Mouse (Mus musculus) liver, postnatal 0 days (tissue): ENCODE measurements at regions not wholly inside any gene's neighbourhood (a gene's known extent, or its start where the extent isn't known, plus 50 kb on each side); places are given as distances from the start of the nearest gene placed in this dataset.

ENCODE experiments used
- ATAC-seq: fragments of 200-750 bp; cut with Nextera tagmentation; 2 replicates; pipeline ENCODE4 v1.8.0; 2017; ENCODE audit warnings: mild to moderate bottlenecking, moderate library complexity
- DNase-seq: peaks from one replicate; pipeline ENCODE4 v3.0.0-alpha.2; 2016
- H3K27ac ChIP-seq: fragments of 300-500 bp; sonication (generic); 2 replicates; pipeline ENCODE4 v1.5.1; 2014; ENCODE audit warnings: antibody characterized with exemption, moderate library complexity, mild to moderate bottlenecking, low read depth
- H3K27me3 ChIP-seq: fragments of 300-500 bp; sonication (generic); 2 replicates; pipeline ENCODE4 v1.6.1; 2014; ENCODE audit warnings: low read length, control low read depth, mixed read lengths; ENCODE audit not compliant: insufficient read depth
- H3K36me3 ChIP-seq: fragments of 300-500 bp; sonication (generic); replicated peaks from 2 replicates; pipeline ENCODE4 v1.6.1; 2014; ENCODE audit warnings: mild to moderate bottlenecking, control low read depth, low read length, moderate library complexity, mixed read lengths; ENCODE audit not compliant: insufficient read depth
- H3K4me1 ChIP-seq: fragments of 300-500 bp; sonication (generic); 2 replicates; pipeline ENCODE4 v1.6.1; 2014; ENCODE audit warnings: antibody characterized with exemption, mild to moderate bottlenecking, control low read depth; ENCODE audit not compliant: insufficient read depth
- H3K4me2 ChIP-seq: fragments of 300-500 bp; sonication (generic); 2 replicates; pipeline ENCODE4 v1.6.1; 2014; ENCODE audit warnings: low read depth, mild to moderate bottlenecking, low read length, moderate library complexity, mixed read lengths
- H3K4me3 ChIP-seq: fragments of 300-500 bp; sonication (generic); 2 replicates; pipeline ENCODE4 v1.5.1; 2014; ENCODE audit warnings: low read depth, low read length
- H3K9ac ChIP-seq: fragments of 300-500 bp; sonication (generic); replicated peaks from 2 replicates; pipeline ENCODE4 v1.6.1; 2014; ENCODE audit warnings: mild to moderate bottlenecking, moderate library complexity
- H3K9me3 ChIP-seq: fragments of 300-500 bp; sonication (generic); 2 replicates; pipeline ENCODE4 v1.6.1; 2016; ENCODE audit warnings: mild to moderate bottlenecking, control low read depth, low read length, mixed read lengths
- CTCF ChIP-seq: sonication (generic); IDR thresholded peaks from 2 replicates; pipeline ENCODE4 v1.5.1; 2016; ENCODE audit warnings: antibody characterized with exemption, low read depth
- EP300 ChIP-seq: IDR thresholded peaks from 2 replicates; pipeline ENCODE4 v1.6.1; 2016; ENCODE audit warnings: antibody characterized with exemption, low read depth, mild to moderate bottlenecking
- whole genome bisulfite sequencing: fragments of 180-500 bp; shearing (Covaris S2); extraction: QIAGEN DNeasy Blood & Tissue Kit; methylation state at CpG from one replicate; pipeline ENCODE4 v1.1.7; 2014; ENCODE audit not compliant: insufficient replicate concordance; 5-methylcytosine and 5-hydroxymethylcytosine counted together

GRCm38 (mm10) chr12:112350733-112351132 lies 138.5 kb upstream of the A530016L24Rik start:
- no peak overlapping the region for H3K4me2 ChIP-seq
- TF ChIP-seq EP300 (no peak), CTCF (no peak)
- WGBS, result 27% methylated on average over 9 of the region's 9 CpGs
- no peaks in the 10 kb centered on the region for H3K36me3 ChIP-seq
- H3K9me3 ChIP-seq, result no peaks in the 10 kb centered on the region
- H3K27ac ChIP-seq, result no peak overlapping the region
- no peaks in the 10 kb centered on the region for H3K27me3 ChIP-seq
- no peak overlapping the region for H3K9ac ChIP-seq
- no peak overlapping the region for H3K4me3 ChIP-seq
- ATAC-seq (no peak), DNase-seq (no peak)
- H3K4me1 ChIP-seq, result no peaks in the 10 kb centered on the region

- no peaks in the 10 kb centered on the region for H3K36me3 ChIP-seq
- H3K27ac ChIP-seq, result no peak overlapping the region
- 76% methylated on average over 3 of the region's 3 CpGs for WGBS
- no peaks in the 10 kb centered on the region for H3K4me1 ChIP-seq
- H3K27me3 ChIP-seq, result no peaks in the 10 kb centered on the region
- H3K9me3 ChIP-seq, result no peaks in the 10 kb centered on the region
- no peak for ATAC-seq
- H3K9ac ChIP-seq, result no peak overlapping the region
- H3K4me2 ChIP-seq, result no peak overlapping the region
- H3K4me3 ChIP-seq, result no peak overlapping the region
- no peak for DNase-seq
- TF ChIP-seq EP300 (no peak), CTCF (no peak)
Observed at GRCm38 (mm10) chr12:112363349-112363748, 125.9 kb upstream of the A530016L24Rik start.

GRCm38 (mm10) chr12:112367221-112367620 lies 122.0 kb upstream of the A530016L24Rik start:
- Histone ChIP-seq H3K27ac (no peak overlapping the region), H3K4me2 (no peak overlapping the region), H3K36me3 (no peaks in the 10 kb centered on the region), H3K4me1 (no peaks in the 10 kb centered on the region), H3K4me3 (no peak overlapping the region), H3K9me3 (no peaks in the 10 kb centered on the region), H3K27me3 (no peaks in the 10 kb centered on the region), H3K9ac (no peak overlapping the region)
- ATAC-seq (no peak), DNase-seq (no peak)
- 57% methylated on average over 4 of the region's 4 CpGs for whole genome bisulfite sequencing
- TF ChIP-seq CTCF (no peak), EP300 (no peak)

- no peaks in the 10 kb centered on the region for H3K36me3 ChIP-seq
- no peak for ATAC-seq
- DNase-seq, result no peak
- H3K27ac ChIP-seq, result no peak overlapping the region
- no peak overlapping the region for H3K4me2 ChIP-seq
- H3K27me3 ChIP-seq, result no peaks in the 10 kb centered on the region
- no peaks in the 10 kb centered on the region for H3K9me3 ChIP-seq
- H3K9ac ChIP-seq, result no peak overlapping the region
- H3K4me1 ChIP-seq, result no peaks in the 10 kb centered on the region
- H3K4me3 ChIP-seq, result no peak overlapping the region
- WGBS, result 81% methylated on average over 6 of the region's 6 CpGs
- TF ChIP-seq CTCF, result no peak
- no peak for TF ChIP-seq EP300
Observed at GRCm38 (mm10) chr12:112368112-112368511, 121.1 kb upstream of the A530016L24Rik start.

GRCm38 (mm10) chr12:112369581-112370371 lies 119.5 kb upstream of the A530016L24Rik start:
- Histone ChIP-seq H3K36me3 (no peaks in the 10 kb centered on the region), H3K27me3 (no peaks in the 10 kb centered on the region), H3K27ac (no peak overlapping the region), H3K9me3 (no peaks in the 10 kb centered on the region), H3K4me1 (no peaks in the 10 kb centered on the region), H3K4me3 (no peak overlapping the region), H3K9ac (no peak overlapping the region), H3K4me2 (no peak overlapping the region)
- ATAC-seq (no peak), DNase-seq (no peak)
- TF ChIP-seq EP300 (no peak), CTCF (no peak)
- 65% methylated on average over 15 of the region's 15 CpGs for WGBS

- no peak for DNase-seq
- Histone ChIP-seq H3K27ac (no peak overlapping the region), H3K4me1 (no peaks in the 10 kb centered on the region), H3K36me3 (no peaks in the 10 kb centered on the region), H3K4me3 (no peak overlapping the region), H3K9ac (no peak overlapping the region), H3K4me2 (no peak overlapping the region), H3K9me3 (no peaks in the 10 kb centered on the region), H3K27me3 (no peaks in the 10 kb centered on the region)
- no peak for TF ChIP-seq CTCF
- no peak for TF ChIP-seq EP300
- ATAC-seq, result no peak
- 65% methylated on average over 14 of the region's 14 CpGs for WGBS
Observed at GRCm38 (mm10) chr12:112372234-112373050, 116.8 kb upstream of the A530016L24Rik start.
